Mouse (Mus musculus) monocyte, adult 5-6 weeks (primary cell): ENCODE measurements at regions not wholly inside any gene's neighbourhood (a gene's known extent, or its start where the extent isn't known, plus 50 kb on each side); places are given as distances from the start of the nearest gene placed in this dataset.

Experiments used
- ATAC-seq: fragments of 153-309, 156-312 bp; replicated peaks from 2 replicates; pipeline ENCODE4 v1.8.0; 2017; ENCODE audit warnings: mild to moderate bottlenecking; ENCODE audit not compliant: low TSS enrichment, insufficient number of reproducible peaks, severe bottlenecking, poor library complexity, low FRiP score

DNA sequence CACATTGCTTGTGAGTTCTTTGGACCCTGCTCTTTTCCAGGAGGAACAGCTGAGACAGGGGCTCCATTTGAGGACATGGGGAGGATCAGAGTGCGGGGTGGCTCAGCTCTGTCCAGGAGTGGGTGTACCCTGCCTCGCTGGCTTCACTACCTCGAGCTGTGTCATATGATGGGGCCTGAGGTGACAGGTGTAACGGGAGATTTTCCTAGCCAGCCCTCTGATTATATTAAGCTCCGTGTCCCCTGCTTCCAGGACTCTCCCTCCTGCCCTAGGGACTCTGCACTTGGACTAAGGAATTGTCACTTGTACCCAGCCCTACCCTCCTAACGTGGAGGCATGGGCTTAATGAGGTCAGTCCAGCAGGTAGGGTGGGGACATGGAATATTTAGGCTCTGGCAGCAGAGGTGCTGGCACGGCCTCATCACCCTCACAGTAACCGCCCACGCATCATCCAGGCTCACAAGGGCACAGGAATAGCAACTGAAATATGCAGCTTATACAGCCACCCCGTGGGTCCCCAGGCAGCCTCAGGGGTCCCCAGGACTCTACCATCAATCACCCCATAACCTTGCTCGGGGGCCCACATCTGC, 78.1 kb upstream of the 1600014C23Rik start:
- ATAC-seq, result no peak

DNA sequence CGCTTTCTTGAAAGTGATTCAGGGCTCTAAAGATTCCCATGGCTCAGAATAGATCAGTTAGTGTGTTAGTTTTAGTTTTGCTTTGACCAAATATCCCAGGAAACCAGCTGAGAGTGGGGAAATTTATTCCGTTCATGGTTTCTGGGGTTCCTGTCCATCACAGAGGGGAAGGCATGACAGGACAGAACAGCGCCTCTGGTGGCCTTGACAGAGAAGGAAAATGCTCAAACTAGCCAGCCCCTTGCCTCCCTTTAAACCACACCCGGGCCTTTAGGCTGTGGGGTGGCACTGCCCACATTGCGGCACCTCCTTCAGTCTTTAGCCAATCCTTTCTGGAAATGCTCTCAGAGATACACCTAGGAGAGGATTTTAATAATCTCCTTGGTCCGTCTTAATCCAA, 76.1 kb upstream of the 1600014C23Rik start:
- ATAC-seq, result no peak

DNA sequence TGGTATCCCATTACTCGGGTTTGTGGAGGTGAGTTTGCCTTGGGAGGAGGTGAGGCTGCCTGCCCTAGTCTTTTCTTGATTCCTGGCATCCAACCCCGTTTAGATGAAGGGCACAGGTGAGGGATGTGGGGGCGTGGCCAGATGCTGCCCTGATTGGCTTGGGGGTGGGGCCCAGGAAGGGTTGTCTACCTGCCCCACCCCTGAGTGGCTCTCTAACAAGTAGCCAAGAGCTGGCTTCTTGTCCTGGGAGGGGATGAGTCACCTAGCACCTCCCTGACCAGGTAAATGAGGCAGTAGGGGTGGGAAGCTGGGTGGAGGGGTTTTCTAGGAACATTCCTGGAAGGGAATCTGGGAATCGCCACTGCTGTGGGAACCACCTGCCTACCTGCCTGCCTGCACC, 74.7 kb upstream of the 1600014C23Rik start:
- ATAC-seq, result no peak

DNA sequence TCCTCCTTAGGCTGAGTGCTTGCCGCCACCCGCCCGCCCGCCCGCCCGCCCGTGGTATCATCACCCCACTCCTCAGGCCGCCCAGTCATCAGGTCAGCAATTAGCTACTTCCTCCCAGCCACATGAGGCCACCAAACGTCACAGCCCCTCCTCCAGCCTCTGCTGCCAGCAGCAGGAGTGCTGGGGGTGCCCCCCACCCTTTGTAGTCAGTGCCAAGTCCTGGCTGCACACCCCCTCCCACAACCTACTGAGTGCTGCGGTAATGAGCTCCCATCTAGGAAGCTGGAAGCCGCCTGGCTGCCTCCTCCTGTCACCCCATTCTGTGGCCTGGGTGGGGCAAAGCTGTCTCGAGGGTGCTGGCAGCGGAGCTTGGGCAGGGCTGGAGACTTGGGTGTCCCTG, 73.8 kb upstream of the 1600014C23Rik start:
- 0 out of 2 replicates have a peak, but pooled peaks have one; percentile 29 for ATAC-seq

DNA sequence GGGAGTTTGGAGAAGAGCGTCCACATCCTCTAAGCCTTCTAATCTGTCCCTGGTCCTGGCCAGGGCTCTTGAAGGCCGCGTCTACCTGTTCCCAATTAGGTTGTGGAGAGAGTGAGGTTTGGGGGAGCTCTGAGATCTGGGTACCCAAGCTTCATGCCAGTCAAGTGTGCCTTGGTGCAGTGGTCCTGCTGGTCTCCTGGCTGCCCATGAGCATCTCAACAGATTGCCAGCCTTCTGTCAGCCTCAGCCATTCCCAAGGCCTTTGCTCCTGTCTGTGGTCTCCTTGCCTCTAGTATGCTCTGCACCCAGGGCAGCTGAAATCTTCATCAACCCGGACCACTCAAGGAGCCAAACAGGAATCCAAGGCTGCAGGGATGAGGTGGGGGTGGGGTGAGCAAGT, 73.2 kb upstream of the 1600014C23Rik start:
- ATAC-seq, result no peak

DNA sequence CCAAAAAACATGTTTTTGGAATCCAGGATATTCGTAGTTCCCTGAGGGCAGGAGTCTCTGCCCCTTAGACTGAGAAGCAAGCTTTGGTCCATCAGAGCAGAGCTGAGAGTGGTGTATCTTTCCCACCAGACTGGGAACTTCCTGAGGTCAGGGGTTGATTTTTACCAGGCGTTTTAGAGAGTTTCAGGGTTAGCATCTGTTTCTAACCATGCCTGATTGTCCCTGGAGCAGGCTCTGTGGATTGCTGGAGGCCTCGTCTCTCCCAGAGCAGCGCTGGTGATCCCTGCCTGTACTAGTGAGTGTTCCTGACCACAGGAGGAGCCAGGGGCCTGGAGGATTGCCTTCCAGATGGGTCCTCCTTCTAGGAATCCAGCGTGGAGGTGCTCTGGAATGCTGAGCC, 72.8 kb upstream of the 1600014C23Rik start:
- no peak for ATAC-seq

DNA sequence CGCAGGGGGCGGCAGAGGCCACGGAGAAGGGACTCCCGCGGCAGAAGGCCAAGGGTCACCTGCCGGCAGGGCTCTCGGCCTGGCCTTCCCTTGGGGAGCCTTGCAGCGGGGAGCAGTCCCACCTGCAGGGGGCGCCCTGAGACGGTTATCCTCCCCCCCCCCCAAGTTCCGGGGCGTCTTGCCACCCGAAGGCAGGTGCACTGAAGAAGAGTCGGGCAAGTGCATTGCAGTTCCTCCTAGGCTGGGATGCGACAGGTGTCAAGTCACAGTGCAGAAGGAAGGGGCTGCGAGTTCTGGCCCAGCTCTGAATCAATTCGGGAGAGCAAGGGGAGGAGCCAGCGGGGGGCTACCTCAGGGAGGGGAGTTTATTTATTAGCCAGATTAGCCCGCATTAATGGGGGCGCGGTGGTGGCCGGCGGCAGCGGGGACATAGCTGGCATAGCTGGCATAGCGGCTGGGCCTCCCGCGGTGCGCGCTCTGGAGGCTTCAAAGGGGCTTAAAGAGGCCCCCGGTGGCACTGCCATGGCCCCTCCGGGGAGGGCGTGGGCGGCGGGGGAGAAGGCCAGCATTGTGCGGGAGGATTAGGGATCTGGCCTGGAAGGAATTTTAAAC, 71.9 kb upstream of the 1600014C23Rik start:
- no peak for ATAC-seq

DNA sequence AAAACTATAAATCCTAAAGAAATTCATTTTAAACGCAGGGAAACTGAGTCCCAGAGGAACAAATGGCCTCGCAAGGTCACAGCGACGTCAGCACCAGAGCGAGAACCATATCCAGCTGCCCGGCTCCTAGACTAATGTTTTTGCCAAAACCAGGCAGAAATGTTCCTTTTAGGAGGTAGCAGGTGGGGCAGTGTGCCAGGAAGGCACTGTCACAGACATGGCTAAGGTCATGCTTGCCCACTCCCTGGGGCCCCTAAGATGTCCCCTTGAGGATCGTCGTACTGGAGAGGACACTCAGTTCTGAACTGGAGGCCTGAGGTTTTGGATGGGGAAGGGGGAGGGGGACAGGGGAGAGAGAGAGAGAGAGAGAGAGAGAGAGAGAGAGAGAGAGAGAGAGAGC, 69.7 kb upstream of the 1600014C23Rik start:
- ATAC-seq, result no peak

DNA sequence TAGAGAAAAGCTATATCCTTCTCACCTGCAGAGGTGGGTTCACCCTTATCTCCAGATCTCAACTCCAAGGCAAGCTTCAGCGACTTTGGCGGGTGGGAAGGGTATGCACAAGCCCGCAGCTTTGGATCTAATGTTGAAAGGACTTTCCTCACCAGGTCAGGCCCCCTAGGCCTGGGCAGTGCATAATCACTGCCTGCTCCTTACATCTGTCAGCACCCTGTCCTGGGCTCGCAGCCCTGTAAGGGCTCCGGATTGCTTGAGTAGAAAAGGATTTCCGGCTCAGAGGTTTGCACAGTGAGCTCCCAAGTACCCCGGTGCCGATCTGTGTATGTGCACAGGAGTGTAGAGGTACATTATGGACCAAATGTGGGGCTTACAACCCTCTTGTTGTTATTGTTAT, 68.8 kb upstream of the 1600014C23Rik start:
- no peak for ATAC-seq

DNA sequence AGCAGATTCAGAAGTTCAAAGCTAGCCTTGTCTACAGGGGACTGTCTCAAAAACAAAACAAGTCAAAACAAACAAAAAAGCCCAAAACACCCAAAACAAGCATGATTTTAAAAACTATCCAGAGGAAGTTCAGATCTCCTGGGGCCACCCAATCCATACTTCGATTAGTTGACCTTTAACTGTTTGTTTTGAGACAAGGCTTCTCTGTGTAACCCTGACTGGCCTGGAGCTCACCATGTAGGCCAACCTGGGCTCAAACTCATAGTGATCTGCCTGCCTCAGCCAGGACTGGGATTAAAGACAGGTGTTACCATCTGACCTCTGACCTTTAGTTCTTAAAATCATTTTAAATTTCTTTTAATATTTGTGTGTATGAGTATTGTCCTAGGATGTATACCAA, 66.1 kb upstream of the 1600014C23Rik start:
- ATAC-seq, result no peak

DNA sequence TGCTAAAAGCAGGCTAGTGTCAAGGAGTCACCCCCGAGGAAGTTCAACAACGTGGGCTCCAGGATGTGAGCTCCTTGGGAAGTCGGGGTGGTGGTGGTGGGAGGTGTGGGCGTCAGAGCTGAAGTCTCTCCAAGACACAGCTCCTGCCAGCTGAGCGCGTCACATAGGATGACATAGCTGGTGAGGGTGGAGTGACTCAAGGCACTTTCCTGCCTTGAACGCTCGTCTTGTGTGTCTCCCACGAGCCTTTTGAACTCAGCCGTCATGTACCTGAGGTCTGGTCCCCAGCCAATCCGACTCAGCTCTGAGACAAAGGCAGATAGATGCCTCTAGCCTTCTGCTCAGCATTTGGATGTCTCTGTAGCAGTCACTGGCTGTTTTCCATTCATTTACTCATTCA, 65.4 kb upstream of the 1600014C23Rik start:
- no peak for ATAC-seq

DNA sequence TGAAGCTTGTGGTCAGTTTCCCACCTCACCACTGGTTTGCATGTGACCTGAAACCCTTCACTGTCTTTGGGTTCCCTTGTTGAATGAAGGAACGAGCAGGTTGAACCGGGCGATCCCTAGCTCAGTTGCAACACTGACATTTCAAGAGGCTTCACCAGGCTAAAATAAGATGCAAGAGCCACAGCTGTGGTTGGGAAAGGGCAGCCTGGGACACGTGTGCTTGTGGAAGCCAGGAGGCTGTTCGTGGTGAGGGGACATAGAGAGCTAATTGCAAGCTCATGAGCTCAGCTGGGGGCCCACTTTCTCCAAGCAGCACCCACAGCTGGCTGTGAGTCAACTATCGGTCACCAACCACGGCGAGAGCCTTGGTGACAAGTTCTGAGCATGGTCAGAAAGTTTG, 64.8 kb upstream of the 1600014C23Rik start:
- no peak for ATAC-seq

DNA sequence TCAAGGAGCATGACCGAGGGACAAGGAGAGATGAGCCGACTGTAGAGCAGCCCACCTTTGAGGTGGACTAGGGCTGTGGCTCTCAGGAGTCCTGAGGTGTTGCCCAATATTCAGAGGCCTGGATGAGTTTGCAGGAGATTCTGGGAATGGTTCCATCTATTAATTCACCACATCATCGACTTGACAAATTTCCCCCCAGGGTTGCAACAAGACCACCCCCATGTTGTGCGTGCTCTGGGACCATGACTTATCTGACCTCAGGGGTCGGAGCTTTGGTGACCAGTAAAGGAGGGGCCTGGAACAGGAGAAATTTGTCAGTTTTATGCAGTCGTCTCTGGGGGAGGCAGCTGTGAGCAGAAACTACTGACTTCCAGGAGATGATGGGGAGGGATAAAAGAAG, 63.5 kb upstream of the 1600014C23Rik start:
- no peak for ATAC-seq

DNA sequence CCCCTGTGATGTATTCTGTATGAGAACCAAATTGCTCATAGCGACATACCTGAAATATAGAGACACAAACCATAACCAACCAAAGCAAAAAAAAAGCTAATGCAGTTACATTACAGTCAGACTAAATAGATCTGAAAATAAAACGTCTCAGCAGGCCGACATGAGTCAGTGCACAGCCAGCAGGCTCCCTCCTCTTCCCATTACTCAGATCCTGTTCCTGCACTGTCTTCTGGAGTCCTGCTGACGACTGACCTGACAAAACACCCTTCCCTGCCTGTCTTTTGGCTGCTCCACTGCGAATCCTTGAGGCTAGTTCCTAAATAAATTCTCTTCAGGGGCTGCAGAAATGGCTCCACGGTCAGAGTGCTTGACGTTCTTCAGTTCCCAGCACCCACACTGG, 61.3 kb upstream of the 1600014C23Rik start:
- ATAC-seq, result no peak

DNA sequence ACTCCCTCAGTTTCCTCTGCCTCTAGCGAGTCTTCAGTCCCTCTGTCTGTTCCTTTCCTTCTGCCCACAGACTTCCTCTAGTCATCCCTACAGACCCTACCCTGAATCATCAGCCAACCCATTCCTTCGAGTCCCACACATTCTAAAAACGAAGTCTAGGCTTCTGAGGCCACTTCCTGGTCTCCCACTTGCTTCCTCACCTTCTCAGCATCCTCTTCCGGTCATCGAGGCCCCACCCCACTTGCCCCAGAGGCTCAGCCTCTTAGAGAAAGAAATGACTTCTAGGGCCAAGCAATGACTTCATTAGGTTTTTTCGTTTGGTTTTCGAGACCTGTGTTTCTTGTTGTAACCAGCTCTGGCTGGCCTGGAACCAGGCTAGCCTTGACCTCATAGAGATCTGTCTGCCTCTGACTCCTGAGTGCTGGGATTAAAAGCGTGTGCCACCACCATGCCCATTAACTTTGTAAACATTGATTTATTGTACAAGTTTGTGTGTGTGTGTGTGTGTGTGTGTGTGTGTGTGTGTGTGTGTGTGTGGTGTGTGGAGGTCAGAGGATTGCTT, 57.4 kb upstream of the 1600014C23Rik start:
- ATAC-seq, result no peak

DNA sequence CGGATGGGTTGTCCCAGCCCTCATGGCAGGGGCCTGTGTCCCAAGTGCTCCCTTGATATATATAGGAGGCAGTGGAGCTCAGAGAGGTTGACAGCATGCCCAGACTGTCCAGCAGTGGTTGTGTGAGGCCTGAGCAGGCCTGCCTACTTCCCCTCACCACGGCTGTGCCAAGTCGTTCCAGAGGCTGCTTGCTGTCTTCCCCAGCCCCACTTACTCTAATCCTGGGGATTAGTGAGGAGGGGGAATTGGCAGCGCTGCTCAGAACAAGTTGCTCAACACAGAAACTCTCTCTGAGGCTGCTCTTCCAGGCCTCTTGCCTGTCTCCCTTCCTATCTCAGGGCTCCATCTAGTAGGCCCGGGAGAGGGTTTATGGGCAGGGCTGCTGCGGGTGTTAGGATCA, 56.1 kb upstream of the 1600014C23Rik start:
- ATAC-seq, result no peak

DNA sequence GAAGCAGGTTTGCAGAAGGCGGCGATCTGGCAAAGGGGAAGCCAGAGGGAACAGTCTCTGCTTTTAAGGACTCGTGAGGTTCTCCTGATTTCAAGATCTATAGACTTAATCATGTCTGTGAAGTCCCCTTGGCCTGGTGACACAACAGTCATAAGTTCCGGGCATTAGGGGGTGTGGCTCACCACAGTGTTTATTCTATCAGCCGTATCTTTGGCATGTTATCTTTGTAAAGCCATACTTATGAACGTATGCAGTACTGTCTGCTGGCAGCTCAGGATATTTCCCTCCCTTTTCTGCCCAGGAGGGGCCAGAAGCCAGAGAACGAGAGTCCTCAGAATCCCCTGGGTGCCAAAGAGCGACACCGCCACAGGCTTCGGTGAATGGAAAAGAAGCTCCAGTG, 51.3 kb upstream of the 1600014C23Rik start:
- ATAC-seq, result no peak

DNA sequence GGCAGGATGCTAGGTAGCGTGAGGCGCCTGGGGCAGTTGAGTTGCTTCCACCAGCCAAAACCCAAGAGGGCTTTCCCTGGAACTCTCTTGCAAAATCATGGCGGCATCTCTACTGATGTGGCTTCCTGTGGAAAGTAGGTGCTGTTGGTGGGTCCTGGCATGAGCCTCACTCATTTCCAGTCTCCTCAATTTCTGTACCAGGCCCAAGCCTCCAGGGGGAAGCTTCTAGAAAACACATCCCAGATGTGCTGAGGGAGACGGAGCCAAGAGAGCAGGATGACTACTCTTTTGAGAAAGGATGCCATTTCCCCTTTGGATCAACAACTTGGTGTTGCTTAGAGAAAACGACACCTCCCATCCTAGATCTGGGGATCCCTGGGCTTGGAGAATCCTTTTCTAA, 50.9 kb upstream of the 1600014C23Rik start:
- no peak for ATAC-seq
